ENCODE assay signal across 24 mouse cellular contexts in genomic region chr9:45637346-45637745, GRCm38 (mm10).
DNase-seq lines count a peak whose midpoint lies in the region; ATAC-seq and TF ChIP-seq lines count a peak whose summit lies in the region.
"Had no signal": no experiment of that assay in that cellular context is flagged by ENCODE, and none has a peak within 500 bp of the region (broad histone marks: within the 10 kb centered on the region; RNA-seq: fewer than 3 reads in every experiment).

No protein-coding gene starts in this region.

- no peak for ATAC-seq in forebrain, embryonic 15.5 days (replicated peaks)
- no peak for ATAC-seq in forebrain, postnatal 0 days
- ATAC-seq: hindbrain, embryonic 16.5 days; midbrain, embryonic 15.5 days; Patski had no signal

- no peak for TF ChIP-seq POLR2A in cerebellum, adult 2 months (IDR thresholded peaks at IDR 0.05; ENCODE audit: borderline replicate concordance, insufficient read depth, low read length)

- H3K36me3 ChIP-seq in forebrain, embryonic 15.5 days, result no peaks in the 10 kb centered on the region
- H3K36me3 ChIP-seq in forebrain, postnatal 0 days (ENCODE audit: insufficient read depth), result no peaks in the 10 kb centered on the region
- H3K36me3 ChIP-seq in midbrain, embryonic 10.5 days, result no peaks in the 10 kb centered on the region
- H3K36me3 ChIP-seq: embryonic facial prominence, embryonic 12.5 days; kidney, embryonic 15.5 days; limb, embryonic 12.5 days; liver, embryonic 15.5 days; midbrain, embryonic 15.5 days; neural tube, embryonic 15.5 days had no signal

- TF ChIP-seq CTCF in cerebellum, adult 2 months (IDR thresholded peaks at IDR 0.05; ENCODE audit: borderline replicate concordance, insufficient read depth, low read depth, low read length), result no peak
- no peak for TF ChIP-seq CTCF in forebrain, postnatal 0 days (IDR thresholded peaks at IDR 0.05; ENCODE audit: low read depth)

- no peak overlapping the region for H3K27ac ChIP-seq in cerebellum, adult 2 months (ENCODE audit: insufficient read depth, low read length)
- 0 out of 2 replicates have a peak overlapping the region, but pooled peaks have one; percentile 46 for H3K27ac ChIP-seq in forebrain, embryonic 15.5 days (replicated peaks)
- H3K27ac ChIP-seq in forebrain, postnatal 0 days (ENCODE audit: low read depth, low read length), result no peak overlapping the region
- no peak overlapping the region for H3K27ac ChIP-seq in midbrain, embryonic 10.5 days (replicated peaks)
- H3K27ac ChIP-seq: embryonic facial prominence, embryonic 12.5 days; kidney, embryonic 15.5 days; limb, embryonic 12.5 days; liver, embryonic 15.5 days; neural tube, embryonic 15.5 days had no signal

- no peak overlapping the region for H3K4me3 ChIP-seq in cerebellum, adult 2 months (replicated peaks; ENCODE audit: insufficient read depth, low read depth, low read length)
- no peak overlapping the region for H3K4me3 ChIP-seq in forebrain, embryonic 15.5 days
- H3K4me3 ChIP-seq in forebrain, postnatal 0 days (ENCODE audit: low read depth, low read length), result no peak overlapping the region
- no peak overlapping the region for H3K4me3 ChIP-seq in midbrain, embryonic 10.5 days
- H3K4me3 ChIP-seq: embryonic facial prominence, embryonic 12.5 days; kidney, embryonic 15.5 days; limb, embryonic 12.5 days; liver, embryonic 15.5 days; midbrain, embryonic 15.5 days; neural tube, embryonic 15.5 days had no signal

- H3K4me1 ChIP-seq in cerebellum, adult 2 months (ENCODE audit: control insufficient read depth, insufficient read depth, low read length), result peaks cover 30% of the 10 kb centered on the region
- H3K4me1 ChIP-seq in forebrain, embryonic 15.5 days, result peaks cover 39% of the 10 kb centered on the region
- H3K4me1 ChIP-seq in forebrain, postnatal 0 days (ENCODE audit: insufficient read depth), result 0 out of 2 replicates have a peak, but pooled peaks cover 17% of the 10 kb centered on the region
- H3K4me1 ChIP-seq in midbrain, embryonic 10.5 days, result peaks cover 13% of the 10 kb centered on the region
- H3K4me1 ChIP-seq: liver, embryonic 15.5 days had no signal

- peak; percentile 26 to 41 for DNase-seq in cerebellum, adult 2 months
- no peak for DNase-seq in cerebellum, postnatal 36 days
- no peak for DNase-seq in forebrain, postnatal 0 days
- peak; percentile 43 for DNase-seq in left cerebral cortex, postnatal 4 days
- DNase-seq in left cerebral cortex, postnatal 25 days (ENCODE audit: low spot score in 2 of 2), result no peak
- DNase-seq in midbrain, embryonic 10.5 days (ENCODE audit: low spot score), result no peak
- DNase-seq: adrenal gland, postnatal 14 days; gastrocnemius, postnatal 10 days; kidney, adult 18-20 months; kidney, postnatal 25 days; lung, embryonic 14.5 days; lung, postnatal 14 days; retina, postnatal 1 day; right cerebral cortex, postnatal 14 days; thymus, postnatal 4 days had no signal

- H3K9me3 ChIP-seq in forebrain, embryonic 15.5 days, result no peaks in the 10 kb centered on the region
- H3K9me3 ChIP-seq in forebrain, postnatal 0 days (ENCODE audit: low read length), result no peaks in the 10 kb centered on the region
- no peaks in the 10 kb centered on the region for H3K9me3 ChIP-seq in midbrain, embryonic 10.5 days (replicated peaks)
- H3K9me3 ChIP-seq: embryonic facial prominence, embryonic 12.5 days; kidney, embryonic 15.5 days; limb, embryonic 12.5 days; liver, embryonic 15.5 days; midbrain, embryonic 15.5 days; neural tube, embryonic 15.5 days had no signal

- H3K4me2 ChIP-seq in forebrain, embryonic 15.5 days (replicated peaks), result no peak overlapping the region
- no peak overlapping the region for H3K4me2 ChIP-seq in forebrain, postnatal 0 days (ENCODE audit: low read depth)
- H3K4me2 ChIP-seq: embryonic facial prominence, embryonic 12.5 days; kidney, embryonic 15.5 days; limb, embryonic 12.5 days; liver, embryonic 15.5 days; lung, embryonic 14.5 days; midbrain, embryonic 15.5 days; neural tube, embryonic 15.5 days had no signal

- H3K9ac ChIP-seq in forebrain, embryonic 15.5 days (replicated peaks), result no peak overlapping the region
- H3K9ac ChIP-seq in forebrain, postnatal 0 days, result no peak overlapping the region
- H3K9ac ChIP-seq: embryonic facial prominence, embryonic 12.5 days; kidney, embryonic 15.5 days; limb, embryonic 12.5 days; liver, embryonic 15.5 days; lung, embryonic 14.5 days; midbrain, embryonic 15.5 days; neural tube, embryonic 15.5 days had no signal

- intact Hi-C loops in left cerebral cortex, postnatal 4 days (cut with DNase I), result no loop called here
- intact Hi-C loops in left cerebral cortex, postnatal 25 days (cut with DNase I), result no loop called here

- WGBS in cerebellum, adult 2 months, result 40% methylated on average over 1 of the region's 1 CpGs
- 52% methylated on average over 1 of the region's 1 CpGs for WGBS in forebrain, embryonic 15.5 days
- WGBS in forebrain, postnatal 0 days, result 62% methylated on average over 1 of the region's 1 CpGs
- WGBS in midbrain, embryonic 10.5 days, result 75% methylated on average over 1 of the region's 1 CpGs

- no peaks in the 10 kb centered on the region for H3K27me3 ChIP-seq in cerebellum, adult 2 months (ENCODE audit: control insufficient read depth, insufficient read depth, low read length)
- no peaks in the 10 kb centered on the region for H3K27me3 ChIP-seq in forebrain, embryonic 15.5 days
- no peaks in the 10 kb centered on the region for H3K27me3 ChIP-seq in forebrain, postnatal 0 days (ENCODE audit: insufficient read depth, low read length)
- no peaks in the 10 kb centered on the region for H3K27me3 ChIP-seq in midbrain, embryonic 10.5 days (ENCODE audit: low read depth, poor library complexity, severe bottlenecking)
- H3K27me3 ChIP-seq: embryonic facial prominence, embryonic 12.5 days; kidney, embryonic 15.5 days; limb, embryonic 12.5 days; liver, embryonic 15.5 days; midbrain, embryonic 15.5 days; neural tube, embryonic 15.5 days had no signal

Comparison
In these comparisons a context has a peak if more than half of its experiments do, and no peak if none do; other contexts are left out.
1. DNase-seq: peak in cerebellum, adult 2 months (2 of 2) and left cerebral cortex, postnatal 4 days (single experiment); none in cerebellum, postnatal 36 days (0 of 2), forebrain, postnatal 0 days (single experiment), left cerebral cortex, postnatal 25 days (0 of 2) and midbrain, embryonic 10.5 days (single experiment).